Mouse (Mus musculus) cerebellum, adult 2 months (tissue): ENCODE measurements at regions not wholly inside any gene's neighbourhood (a gene's known extent, or its start where the extent isn't known, plus 50 kb on each side); places are given as distances from the start of the nearest gene placed in this dataset.

Source experiments
- DNase-seq, 2 experiments: peaks; one replicate each; pipeline ENCODE4 v3.0.0; 2021
- H3K27ac ChIP-seq: fragments of 200-500 bp; 2 replicates; pipeline ENCODE4 v1.5.1; 2012; ENCODE audit warnings: low read length, control low read depth, inconsistent platforms; ENCODE audit not compliant: insufficient read depth
- H3K27me3 ChIP-seq: fragments of 200-500 bp; 2 replicates; pipeline ENCODE4 v1.6.1; 2012; ENCODE audit warnings: inconsistent platforms, mild to moderate bottlenecking, low read length, moderate library complexity; ENCODE audit not compliant: control insufficient read depth, insufficient read depth
- H3K4me1 ChIP-seq: fragments of 200-500 bp; 2 replicates; pipeline ENCODE4 v1.6.1; 2011; ENCODE audit warnings: low read length; ENCODE audit not compliant: control insufficient read depth, insufficient read depth
- H3K4me3 ChIP-seq: fragments of 200-500 bp; replicated peaks from 2 replicates; pipeline ENCODE3; 2011; ENCODE audit warnings: mild to moderate bottlenecking, low read depth, low read length, control low read depth; ENCODE audit not compliant: insufficient read depth
- CTCF ChIP-seq: fragments of 200-500 bp; IDR thresholded peaks from 2 replicates; pipeline ENCODE4 v1.5.1; 2011; ENCODE audit warnings: low read depth, mild to moderate bottlenecking, control low read depth, low read length, moderate library complexity, borderline replicate concordance; ENCODE audit not compliant: insufficient read depth
- POLR2A ChIP-seq: fragments of 200-500 bp; IDR thresholded peaks from 2 replicates; pipeline ENCODE4 v1.6.1; 2011; ENCODE audit warnings: low read length, control low read depth, borderline replicate concordance; ENCODE audit not compliant: insufficient read depth
- WGBS: fragments of 180-500 bp; shearing (Covaris S2); methylation state at CpG from one replicate; pipeline ENCODE4 v1.1.7; 2018; 5-methylcytosine and 5-hydroxymethylcytosine counted together

GRCm38 (mm10) chr12:79959540-79960305 lies 153.1 kb downstream of the Zfp36l1 start:
- no peak overlapping the region for H3K4me3 ChIP-seq
- TF ChIP-seq CTCF = no peak
- no peak for TF ChIP-seq POLR2A
- DNase-seq = no peak
- H3K27me3 ChIP-seq = no peaks in the 10 kb centered on the region
- WGBS = 96% methylated on average over 14 of the region's 14 CpGs
- H3K27ac ChIP-seq = no peak overlapping the region
- no peaks in the 10 kb centered on the region for H3K4me1 ChIP-seq

GRCm38 (mm10) chr12:79957211-79957610 lies 155.6 kb downstream of the Zfp36l1 start:
- Histone ChIP-seq H3K4me1 (no peaks in the 10 kb centered on the region), H3K4me3 (no peak overlapping the region), H3K27ac (no peak overlapping the region), H3K27me3 (no peaks in the 10 kb centered on the region)
- WGBS = 80% methylated on average over 4 of the region's 4 CpGs
- DNase-seq = no peak
- TF ChIP-seq POLR2A (no peak), CTCF (no peak)

- Histone ChIP-seq H3K4me1 (no peaks in the 10 kb centered on the region), H3K27ac (no peak overlapping the region), H3K4me3 (no peak overlapping the region), H3K27me3 (no peaks in the 10 kb centered on the region)
- TF ChIP-seq CTCF (no peak), POLR2A (no peak)
- WGBS = 90% methylated on average over 6 of the region's 6 CpGs
- DNase-seq = no peak
These were observed 156.5 kb downstream of the Zfp36l1 start for GRCm38 (mm10) chr12:79956351-79956750.

- no peak for DNase-seq
- WGBS = 85% methylated on average over 2 of the region's 2 CpGs
- Histone ChIP-seq H3K27me3 (no peaks in the 10 kb centered on the region), H3K27ac (no peak overlapping the region), H3K4me3 (no peak overlapping the region), H3K4me1 (no peaks in the 10 kb centered on the region)
- TF ChIP-seq CTCF (no peak), POLR2A (no peak)
These were observed 157.3 kb downstream of the Zfp36l1 start for GRCm38 (mm10) chr12:79955501-79955900.

- H3K27me3 ChIP-seq = no peaks in the 10 kb centered on the region
- H3K4me1 ChIP-seq = peaks cover 8% of the 10 kb centered on the region; the same call in 1 of the 2 replicates
- TF ChIP-seq POLR2A (no peak), CTCF (no peak)
- 94% methylated on average over 7 of the region's 7 CpGs for WGBS
- no peak for DNase-seq
- no peak overlapping the region for H3K4me3 ChIP-seq
- H3K27ac ChIP-seq = no peak overlapping the region
These were observed 162.2 kb downstream of the Zfp36l1 start for GRCm38 (mm10) chr12:79950579-79951112.

GRCm38 (mm10) chr12:79949101-79949824 lies 163.6 kb downstream of the Zfp36l1 start:
- no peak for DNase-seq
- no peaks in the 10 kb centered on the region for H3K27me3 ChIP-seq
- no peak overlapping the region for H3K4me3 ChIP-seq
- no peak overlapping the region for H3K27ac ChIP-seq
- TF ChIP-seq POLR2A = no peak
- no peak for TF ChIP-seq CTCF
- H3K4me1 ChIP-seq = peaks cover 17% of the 10 kb centered on the region
- 44% methylated on average over 14 of the region's 14 CpGs for WGBS

GRCm38 (mm10) chr12:79947574-79947973 lies 165.2 kb downstream of the Zfp36l1 start:
- H3K4me1 ChIP-seq = peaks cover 17% of the 10 kb centered on the region
- DNase-seq = no peak
- no peak overlapping the region for H3K4me3 ChIP-seq
- H3K27me3 ChIP-seq = no peaks in the 10 kb centered on the region
- H3K27ac ChIP-seq = no peak overlapping the region
- no peak for TF ChIP-seq POLR2A
- 89% methylated on average over 4 of the region's 4 CpGs for WGBS

GRCm38 (mm10) chr12:79946777-79947176 lies 166.0 kb downstream of the Zfp36l1 start:
- no peak for DNase-seq
- peaks cover 17% of the 10 kb centered on the region for H3K4me1 ChIP-seq
- no peak overlapping the region for H3K4me3 ChIP-seq
- no peaks in the 10 kb centered on the region for H3K27me3 ChIP-seq
- TF ChIP-seq POLR2A (no peak), CTCF (no peak)
- 92% methylated on average over 10 of the region's 10 CpGs for WGBS
- no peak overlapping the region for H3K27ac ChIP-seq
